Mouse (Mus musculus): Measurements from ENCODE around the gene Rsbn1. TPM values are rescaled to one million over a fixed set of nuclear protein-coding genes. Genes with fewer than 3 reads are reported as not detected.

The Rsbn1 gene
- polyA plus RNA-seq, 1 experiment from 2014 or later: 11.6 TPM

DNA sequence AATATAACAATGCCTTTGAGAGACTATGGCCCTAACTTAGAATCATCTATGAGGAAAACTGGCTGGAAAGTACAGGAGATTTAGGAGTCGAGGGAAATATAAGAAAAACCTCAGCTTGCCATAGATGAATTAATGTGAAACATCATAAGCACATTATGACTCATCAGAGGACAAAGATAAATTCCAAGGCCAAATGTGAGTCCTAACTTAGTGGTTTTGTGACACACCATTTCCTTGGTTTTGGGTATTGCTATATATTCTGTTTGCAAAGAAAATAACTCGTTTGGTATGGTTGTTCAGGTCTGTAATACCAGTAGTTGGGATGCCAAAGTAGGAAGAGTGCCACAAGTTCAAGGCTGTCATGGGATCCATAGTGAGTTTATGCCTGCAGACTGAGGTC lies 5.1 kb upstream of the Rsbn1 start:
- no peak for ATAC-seq (ENCODE audit: insufficient number of reproducible peaks, low FRiP score, low TSS enrichment, low read depth)
- Histone ChIP-seq H3K4me1 (no peaks in the 10 kb centered on the region), H3K4me2 (replicated peaks) (no peak overlapping the region), H3K36me3 (no peaks in the 10 kb centered on the region), H3K27me3 (no peaks in the 10 kb centered on the region), H3K4me3 (replicated peaks) (no peak overlapping the region), H3K9me3 (replicated peaks) (no peaks in the 10 kb centered on the region), H3K9ac (no peak overlapping the region), H3K27ac (replicated peaks) (no peak overlapping the region)
- 61% methylated on average over 2 of the region's 2 CpGs for WGBS

DNA sequence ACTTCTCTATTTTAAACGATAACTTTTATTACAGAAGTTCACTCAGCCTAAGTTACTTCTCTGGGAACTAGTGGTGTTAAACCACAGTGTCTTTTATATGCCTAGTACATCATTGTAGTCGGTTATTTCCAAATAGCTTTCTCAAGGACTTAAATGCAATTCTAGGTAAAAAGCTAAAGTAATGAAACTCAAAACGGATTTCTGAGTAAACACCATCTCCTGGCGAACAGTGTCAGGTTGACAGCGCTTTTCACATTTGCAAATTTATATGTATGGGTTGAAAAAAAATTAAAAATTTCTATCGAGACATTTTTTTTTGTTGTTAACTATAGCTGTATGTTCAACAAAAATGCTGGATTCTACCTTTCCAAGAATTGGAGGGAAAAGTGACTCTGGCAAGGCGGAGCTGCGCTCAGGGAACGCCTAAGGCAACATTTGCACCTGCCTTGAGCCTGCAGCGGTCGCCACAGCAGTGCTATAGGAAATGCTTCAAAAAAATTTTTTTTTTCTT lies 414 bp upstream of the Rsbn1 start:
- H3K9ac ChIP-seq: peak overlapping the region; percentile 26; the same call in 1 of the 2 replicates
- H3K27ac ChIP-seq (replicated peaks): peak overlapping the region; percentile 91
- no peaks in the 10 kb centered on the region for H3K36me3 ChIP-seq
- H3K4me1 ChIP-seq: peaks cover 10% of the 10 kb centered on the region
- no peak for ATAC-seq (ENCODE audit: insufficient number of reproducible peaks, low FRiP score, low TSS enrichment, low read depth)
- H3K9me3 ChIP-seq (replicated peaks): no peaks in the 10 kb centered on the region
- peak overlapping the region; percentile 96 for H3K4me3 ChIP-seq (replicated peaks)
- H3K27me3 ChIP-seq: no peaks in the 10 kb centered on the region
- WGBS: 8% methylated on average over 11 of the region's 11 CpGs
- peak overlapping the region; percentile 75 for H3K4me2 ChIP-seq (replicated peaks)

DNA sequence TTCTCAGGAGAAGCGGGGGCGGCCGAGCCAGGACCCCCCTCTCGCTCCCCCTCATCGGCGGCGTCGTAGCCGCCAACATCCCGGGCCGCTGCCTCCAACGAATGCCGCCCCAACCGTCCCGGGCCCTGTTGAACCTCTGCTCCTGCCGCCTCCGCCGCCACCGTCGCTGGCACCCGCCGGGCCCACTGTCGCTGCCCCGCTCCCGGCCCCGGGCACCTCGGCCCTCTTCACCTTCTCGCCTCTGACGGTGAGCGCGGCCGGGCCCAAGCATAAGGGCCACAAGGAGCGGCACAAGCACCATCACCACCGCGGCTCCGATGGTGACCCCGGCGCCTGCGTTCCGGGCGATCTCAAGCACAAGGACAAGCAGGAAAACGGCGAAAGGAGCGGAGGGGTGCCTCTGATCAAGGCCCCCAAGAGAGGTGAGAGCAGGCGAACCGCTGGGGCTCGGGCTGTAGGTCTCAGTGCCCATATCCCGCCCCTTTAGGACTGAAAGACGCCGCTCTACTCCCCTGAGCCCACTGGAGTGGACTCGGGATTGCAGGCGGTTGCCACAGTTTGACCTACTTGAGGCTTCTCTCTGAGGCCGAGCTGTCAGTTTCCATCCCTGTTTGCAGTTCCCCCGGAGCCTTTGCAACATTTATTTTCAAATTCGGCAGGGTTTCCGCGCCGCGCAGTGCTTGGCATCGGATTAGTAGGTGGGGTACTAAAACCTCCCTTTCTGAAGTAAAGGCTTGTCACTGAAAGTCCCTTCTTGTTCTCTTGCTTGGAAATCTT lies 1.0 kb downstream of the Rsbn1 start:
- Histone ChIP-seq H3K4me3 (replicated peaks) (peak overlapping the region; percentile 96), H3K27me3 (no peaks in the 10 kb centered on the region), H3K4me1 (peaks cover 10% of the 10 kb centered on the region), H3K27ac (replicated peaks) (peak overlapping the region; percentile 91), H3K4me2 (replicated peaks) (peak overlapping the region; percentile 75), H3K9me3 (replicated peaks) (no peaks in the 10 kb centered on the region), H3K36me3 (no peaks in the 10 kb centered on the region), H3K9ac (peak overlapping the region; percentile 90)
- under 1% methylated on average over 60 of the region's 60 CpGs for WGBS
- peak; percentile 32; the same call in 1 of the 2 replicates for ATAC-seq (ENCODE audit: insufficient number of reproducible peaks, low FRiP score, low TSS enrichment, low read depth)

- H3K4me3 ChIP-seq (replicated peaks): peak overlapping the region; percentile 96
- H3K36me3 ChIP-seq: no peaks in the 10 kb centered on the region
- 4% methylated on average over 7 of the region's 7 CpGs for WGBS
- peak overlapping the region; percentile 75 for H3K4me2 ChIP-seq (replicated peaks)
- no peaks in the 10 kb centered on the region for H3K9me3 ChIP-seq (replicated peaks)
- peak overlapping the region; percentile 90 for H3K9ac ChIP-seq
- peak overlapping the region; percentile 91 for H3K27ac ChIP-seq (replicated peaks)
- no peaks in the 10 kb centered on the region for H3K27me3 ChIP-seq
- no peak for ATAC-seq (ENCODE audit: insufficient number of reproducible peaks, low FRiP score, low TSS enrichment, low read depth)
- peaks cover 10% of the 10 kb centered on the region for H3K4me1 ChIP-seq
These were observed 1.6 kb downstream of the Rsbn1 start for GRCm38 (mm10) chr3:103915509-103915896.

- no peaks in the 10 kb centered on the region for H3K27me3 ChIP-seq
- no peaks in the 10 kb centered on the region for H3K36me3 ChIP-seq
- peak overlapping the region; percentile 75 for H3K4me2 ChIP-seq (replicated peaks)
- no peak for ATAC-seq (ENCODE audit: insufficient number of reproducible peaks, low FRiP score, low TSS enrichment, low read depth)
- 29% methylated on average over 5 of the region's 5 CpGs for WGBS
- H3K9ac ChIP-seq: no peak overlapping the region
- H3K4me1 ChIP-seq: peaks cover 10% of the 10 kb centered on the region
- H3K4me3 ChIP-seq (replicated peaks): peak overlapping the region; percentile 23
- no peaks in the 10 kb centered on the region for H3K9me3 ChIP-seq (replicated peaks)
- no peak overlapping the region for H3K27ac ChIP-seq (replicated peaks)
These were observed 2.4 kb downstream of the Rsbn1 start for GRCm38 (mm10) chr3:103916205-103916838.

- no peak overlapping the region for H3K27ac ChIP-seq (replicated peaks)
- H3K4me3 ChIP-seq (replicated peaks): peak overlapping the region; percentile 23
- WGBS: 57% methylated on average over 3 of the region's 3 CpGs
- H3K9ac ChIP-seq: no peak overlapping the region
- no peak for ATAC-seq (ENCODE audit: insufficient number of reproducible peaks, low FRiP score, low TSS enrichment, low read depth)
- H3K36me3 ChIP-seq: no peaks in the 10 kb centered on the region
- no peaks in the 10 kb centered on the region for H3K27me3 ChIP-seq
- H3K9me3 ChIP-seq (replicated peaks): no peaks in the 10 kb centered on the region
- H3K4me1 ChIP-seq: peaks cover 10% of the 10 kb centered on the region
- peak overlapping the region; percentile 75 for H3K4me2 ChIP-seq (replicated peaks)
These were observed 2.9 kb downstream of the Rsbn1 start for GRCm38 (mm10) chr3:103916839-103917237.

DNA sequence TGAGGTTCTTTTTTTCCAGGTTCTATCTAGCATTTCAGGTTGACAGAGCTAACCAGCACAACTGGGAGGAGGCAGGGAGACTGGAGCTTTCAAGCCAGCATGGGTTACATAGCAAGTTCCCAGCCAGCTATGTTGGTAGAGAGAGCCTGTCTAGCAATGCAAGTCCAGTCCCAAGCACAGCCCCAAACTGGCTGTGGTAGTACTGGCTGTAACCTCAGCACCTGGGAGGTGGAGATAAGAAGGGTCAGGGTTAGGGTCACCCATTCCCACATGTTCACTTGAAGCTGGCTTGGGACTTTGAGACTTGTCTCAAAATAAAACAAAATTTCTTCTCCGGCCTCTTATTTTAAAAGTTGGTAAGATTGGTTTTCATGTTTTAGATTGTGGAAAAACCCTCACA lies 6.2 kb downstream of the Rsbn1 start:
- Histone ChIP-seq H3K27ac (replicated peaks) (no peak overlapping the region), H3K4me1 (peaks cover 12% of the 10 kb centered on the region)
- 92% methylated on average over 1 of the region's 1 CpGs for WGBS

DNA sequence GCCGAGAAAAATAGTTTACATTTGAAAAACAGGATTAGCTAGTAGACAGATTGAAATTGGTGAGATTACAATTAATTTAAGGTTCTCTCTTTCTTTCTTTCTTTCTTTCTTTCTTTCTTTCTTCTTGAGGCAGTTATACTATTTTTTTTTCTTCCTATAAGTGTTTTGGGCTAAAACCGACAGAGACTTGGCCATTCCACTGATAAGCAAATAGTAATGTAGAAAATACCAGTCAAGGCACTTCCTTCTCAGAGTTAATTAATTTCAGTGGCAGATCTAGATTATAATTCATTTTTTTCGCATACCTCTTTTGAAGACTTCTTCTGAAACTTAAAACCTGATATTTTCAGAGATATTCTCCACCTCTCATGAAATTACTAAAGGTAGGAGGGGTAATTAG lies 11.4 kb downstream of the Rsbn1 start:
- 64% methylated on average over 3 of the region's 3 CpGs for WGBS
- no peaks in the 10 kb centered on the region; the same call in 1 of the 2 replicates for H3K36me3 ChIP-seq
- no peak overlapping the region for H3K4me3 ChIP-seq (replicated peaks)
- H3K9ac ChIP-seq: no peak overlapping the region
- ATAC-seq (ENCODE audit: insufficient number of reproducible peaks, low FRiP score, low TSS enrichment, low read depth): no peak
- H3K27me3 ChIP-seq: no peaks in the 10 kb centered on the region
- no peaks in the 10 kb centered on the region for H3K9me3 ChIP-seq (replicated peaks)
- H3K4me1 ChIP-seq: peaks cover 3% of the 10 kb centered on the region; the same call in 1 of the 2 replicates
- H3K27ac ChIP-seq (replicated peaks): no peak overlapping the region
- H3K4me2 ChIP-seq (replicated peaks): no peak overlapping the region

More for the DNA sequence above, 6.2 kb downstream of the Rsbn1 start:
- Histone ChIP-seq H3K36me3 (no peaks in the 10 kb centered on the region), H3K9me3 (replicated peaks) (no peaks in the 10 kb centered on the region), H3K4me2 (replicated peaks) (no peak overlapping the region), H3K9ac (no peak overlapping the region), H3K27me3 (no peaks in the 10 kb centered on the region), H3K4me3 (replicated peaks) (no peak overlapping the region)
- ATAC-seq (ENCODE audit: insufficient number of reproducible peaks, low FRiP score, low TSS enrichment, low read depth): no peak

GRCm38 (mm10) chr3:103927511-103927910 lies 13.6 kb downstream of the Rsbn1 start:
- peaks cover 3% of the 10 kb centered on the region; the same call in 1 of the 2 replicates for H3K4me1 ChIP-seq
- H3K27me3 ChIP-seq: no peaks in the 10 kb centered on the region
- WGBS: 75% methylated on average over 6 of the region's 6 CpGs
- peaks cover 3% of the 10 kb centered on the region; the same call in 1 of the 2 replicates for H3K36me3 ChIP-seq
- no peak overlapping the region for H3K4me3 ChIP-seq (replicated peaks)
- no peaks in the 10 kb centered on the region for H3K9me3 ChIP-seq (replicated peaks)
- H3K27ac ChIP-seq (replicated peaks): no peak overlapping the region
- no peak overlapping the region for H3K9ac ChIP-seq
- H3K4me2 ChIP-seq (replicated peaks): no peak overlapping the region
- ATAC-seq (ENCODE audit: insufficient number of reproducible peaks, low FRiP score, low TSS enrichment, low read depth): no peak

DNA sequence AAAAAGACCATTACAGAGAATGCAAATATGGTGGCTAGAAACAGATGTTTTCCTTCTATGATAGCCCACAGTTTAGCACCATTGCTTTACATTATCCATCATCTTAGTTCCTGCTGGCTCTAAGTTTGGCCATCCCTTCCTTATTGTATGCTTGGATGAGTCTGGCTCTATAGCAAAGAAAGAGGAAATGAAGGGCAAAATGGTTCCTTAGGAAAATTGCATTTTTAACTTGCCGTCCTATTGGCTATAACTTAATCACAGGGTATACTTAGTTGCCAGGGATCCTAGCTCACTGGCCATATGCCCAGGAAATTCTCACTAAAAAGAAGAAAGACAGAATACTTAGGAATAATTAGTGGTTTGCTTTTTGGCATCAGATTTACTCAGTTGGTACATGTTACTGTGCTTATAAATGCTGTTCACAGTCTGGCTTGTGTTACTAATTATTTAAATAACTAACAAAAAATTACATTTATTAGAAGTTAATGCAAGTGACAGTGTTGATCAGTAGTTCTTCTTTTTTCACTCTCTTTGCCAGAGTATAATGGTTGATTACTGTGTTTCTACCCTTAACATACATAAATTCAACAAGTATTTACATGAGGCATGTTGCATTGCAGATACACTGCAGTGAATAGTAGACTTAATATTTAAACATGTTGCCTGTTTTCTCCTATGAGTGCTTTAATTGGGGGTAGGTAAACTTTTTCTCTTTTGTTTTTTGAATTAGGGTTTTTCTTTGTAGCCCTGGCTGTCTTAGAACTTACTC lies 31.1 kb downstream of the Rsbn1 start:
- peak; percentile 60 for ATAC-seq (ENCODE audit: insufficient number of reproducible peaks, low FRiP score, low TSS enrichment, low read depth)
- H3K27ac ChIP-seq (replicated peaks): no peak overlapping the region
- no peaks in the 10 kb centered on the region for H3K4me1 ChIP-seq
- no peak overlapping the region for H3K9ac ChIP-seq
- H3K27me3 ChIP-seq: no peaks in the 10 kb centered on the region
- H3K9me3 ChIP-seq (replicated peaks): no peaks in the 10 kb centered on the region
- H3K4me3 ChIP-seq (replicated peaks): no peak overlapping the region
- H3K4me2 ChIP-seq (replicated peaks): no peak overlapping the region
- WGBS: 56% methylated on average over 1 of the region's 1 CpGs
- no peaks in the 10 kb centered on the region for H3K36me3 ChIP-seq

DNA sequence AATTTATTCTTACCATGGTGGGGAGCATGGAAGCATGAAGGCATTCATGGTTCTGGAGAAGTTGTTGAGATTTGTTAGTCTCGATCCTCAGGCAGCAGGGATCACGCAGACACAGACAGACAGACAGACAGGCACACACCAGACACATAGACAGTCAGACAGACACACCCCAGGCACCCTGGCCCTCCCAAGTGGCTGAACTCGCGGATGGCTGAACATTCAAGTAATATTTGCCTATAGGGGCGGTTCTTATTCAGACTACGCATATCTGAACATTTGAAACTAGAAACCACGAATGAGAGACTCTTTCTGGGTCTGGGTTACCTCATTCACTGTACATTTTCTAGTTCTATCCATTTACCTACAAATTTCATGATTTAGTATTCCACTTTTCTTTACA lies 34.7 kb downstream of the Rsbn1 start:
- Histone ChIP-seq H3K9me3 (replicated peaks) (no peaks in the 10 kb centered on the region), H3K9ac (no peak overlapping the region), H3K4me2 (replicated peaks) (no peak overlapping the region), H3K4me3 (replicated peaks) (no peak overlapping the region), H3K4me1 (no peaks in the 10 kb centered on the region), H3K27me3 (no peaks in the 10 kb centered on the region), H3K27ac (replicated peaks) (no peak overlapping the region), H3K36me3 (no peaks in the 10 kb centered on the region)
- WGBS: 92% methylated on average over 7 of the region's 7 CpGs
- no peak for ATAC-seq (ENCODE audit: insufficient number of reproducible peaks, low FRiP score, low TSS enrichment, low read depth)
